Mouse (Mus musculus) embryonic facial prominence, embryonic 15.5 days (tissue): ENCODE measurements around the gene Ptprq. TPM values are rescaled to one million over a fixed set of nuclear protein-coding genes. Genes with fewer than 3 reads are reported as not detected.

Experiments used
- ATAC-seq: fragments of 200-750 bp; cut with Nextera tagmentation; 2 replicates; pipeline ENCODE4 v1.8.0; 2017; ENCODE audit warnings: low read depth, moderate TSS enrichment; ENCODE audit not compliant: insufficient number of reproducible peaks, low FRiP score, low TSS enrichment
- H3K27ac ChIP-seq: fragments of 300-500 bp; sonication (generic); replicated peaks from 2 replicates; pipeline ENCODE4 v1.5.1; 2015; ENCODE audit warnings: mild to moderate bottlenecking, inconsistent platforms
- H3K27me3 ChIP-seq: fragments of 300-500 bp; sonication (generic); 2 replicates; pipeline ENCODE4 v1.6.1; 2015; ENCODE audit warnings: inconsistent platforms
- H3K36me3 ChIP-seq: fragments of 300-500 bp; sonication (generic); 2 replicates; pipeline ENCODE4 v1.6.1; 2015; ENCODE audit warnings: mild to moderate bottlenecking, inconsistent platforms
- H3K4me1 ChIP-seq: fragments of 300-500 bp; sonication (generic); 2 replicates; pipeline ENCODE4 v1.6.1; 2015; ENCODE audit warnings: inconsistent platforms
- H3K4me2 ChIP-seq: fragments of 300-500 bp; sonication (generic); replicated peaks from 2 replicates; pipeline ENCODE4 v1.6.1; 2015; ENCODE audit warnings: mild to moderate bottlenecking, inconsistent platforms
- H3K4me3 ChIP-seq: fragments of 300-500 bp; sonication (generic); replicated peaks from 2 replicates; pipeline ENCODE4 v1.5.1; 2015; ENCODE audit warnings: mild to moderate bottlenecking, inconsistent platforms
- H3K9ac ChIP-seq: fragments of 300-500 bp; sonication (generic); 2 replicates; pipeline ENCODE4 v1.6.1; 2015; ENCODE audit warnings: inconsistent platforms
- H3K9me3 ChIP-seq: fragments of 300-500 bp; sonication (generic); replicated peaks from 2 replicates; pipeline ENCODE4 v1.6.1; 2016; ENCODE audit warnings: inconsistent platforms
- WGBS: fragments of 180-500 bp; shearing (Covaris S2); methylation state at CpG from one replicate; pipeline ENCODE4 v1.1.7; 2015; 5-methylcytosine and 5-hydroxymethylcytosine counted together
- polyA plus RNA-seq: library from polyadenylated mRNA; unstranded; fragments of >200 nt; fragmentation: Nextera tagmentation; extraction: Ambion mirVana; gene quantifications from 2 replicates; pipeline ENCODE4 v1.2.1, GENCODE M21; 2015

The Ptprq gene
- polyA plus RNA-seq, 1 experiment from 2014 or later = 0.19 TPM

- Histone ChIP-seq H3K4me2 (no peak overlapping the region), H3K27ac (no peak overlapping the region), H3K9me3 (no peaks in the 10 kb centered on the region), H3K27me3 (no peaks in the 10 kb centered on the region), H3K4me1 (no peaks in the 10 kb centered on the region), H3K4me3 (no peak overlapping the region), H3K36me3 (no peaks in the 10 kb centered on the region), H3K9ac (no peak overlapping the region)
- no peak for ATAC-seq
- 62% methylated on average over 7 of the region's 7 CpGs for WGBS
Observed at GRCm38 (mm10) chr10:107516641-107517040, 203.2 kb downstream of the Ptprq start.

GRCm38 (mm10) chr10:107514735-107515134, 205.1 kb downstream of the Ptprq start:
- Histone ChIP-seq H3K27ac (no peak overlapping the region), H3K9ac (no peak overlapping the region), H3K27me3 (no peaks in the 10 kb centered on the region), H3K4me1 (no peaks in the 10 kb centered on the region), H3K9me3 (no peaks in the 10 kb centered on the region), H3K4me2 (no peak overlapping the region), H3K4me3 (no peak overlapping the region), H3K36me3 (no peaks in the 10 kb centered on the region)
- WGBS = 37% methylated on average over 7 of the region's 7 CpGs
- ATAC-seq = no peak

DNA sequence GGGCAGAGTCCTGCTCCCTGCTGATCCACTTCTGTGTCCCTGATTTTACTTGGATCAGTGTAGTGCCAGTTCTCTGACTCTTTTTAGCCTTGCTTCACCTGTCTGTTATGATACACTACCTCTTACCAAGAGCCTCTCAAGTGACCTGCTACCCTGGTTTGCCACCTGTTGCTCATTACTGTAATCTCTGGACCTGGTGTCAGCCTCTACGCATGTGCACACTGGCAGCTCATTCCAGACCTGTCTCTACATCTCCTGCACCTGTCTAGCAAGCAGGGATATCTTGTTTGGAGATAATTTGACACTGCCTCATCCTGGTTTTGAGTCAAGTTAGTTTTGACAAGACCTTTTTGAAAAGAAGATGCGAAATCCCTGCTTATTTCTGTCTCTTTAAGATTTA, 213.5 kb downstream of the Ptprq start:
- no peak for ATAC-seq
- H3K9me3 ChIP-seq = no peaks in the 10 kb centered on the region
- no peak overlapping the region for H3K27ac ChIP-seq
- no peak overlapping the region for H3K4me2 ChIP-seq
- H3K4me1 ChIP-seq = no peaks in the 10 kb centered on the region
- no peak overlapping the region for H3K4me3 ChIP-seq
- 49% methylated on average over 2 of the region's 2 CpGs for WGBS
- H3K36me3 ChIP-seq = no peaks in the 10 kb centered on the region
- H3K9ac ChIP-seq = no peak overlapping the region
- H3K27me3 ChIP-seq = no peaks in the 10 kb centered on the region

- no peaks in the 10 kb centered on the region for H3K27me3 ChIP-seq
- no peaks in the 10 kb centered on the region for H3K36me3 ChIP-seq
- H3K4me3 ChIP-seq = no peak overlapping the region
- no peaks in the 10 kb centered on the region for H3K4me1 ChIP-seq
- no peak overlapping the region for H3K27ac ChIP-seq
- ATAC-seq = no peak
- H3K9ac ChIP-seq = no peak overlapping the region
- no peak overlapping the region for H3K4me2 ChIP-seq
- WGBS = 54% methylated on average over 4 of the region's 4 CpGs
- H3K9me3 ChIP-seq = no peaks in the 10 kb centered on the region
Observed at GRCm38 (mm10) chr10:107503430-107503829, 216.4 kb downstream of the Ptprq start.

DNA sequence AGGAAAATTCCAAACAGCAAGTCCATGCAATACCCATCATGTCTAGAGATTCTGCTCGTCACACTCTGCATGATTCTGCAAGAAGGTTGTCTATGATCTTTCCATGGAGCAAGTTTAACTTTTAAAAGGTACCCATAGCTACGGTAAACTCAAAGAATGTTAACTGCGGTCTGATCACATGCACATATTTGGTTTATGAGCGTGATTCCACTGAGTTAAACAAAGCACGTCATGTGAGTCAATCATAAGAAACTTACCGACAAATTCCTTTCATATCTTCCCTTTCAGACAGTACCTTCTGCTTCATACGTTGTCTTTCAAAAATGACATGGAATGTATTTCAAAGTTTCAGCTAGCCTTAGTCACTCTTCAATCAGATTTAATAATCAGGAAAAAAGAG, 217.7 kb downstream of the Ptprq start:
- H3K4me1 ChIP-seq = no peaks in the 10 kb centered on the region
- H3K9me3 ChIP-seq = no peaks in the 10 kb centered on the region
- H3K27me3 ChIP-seq = no peaks in the 10 kb centered on the region
- no peak overlapping the region for H3K4me2 ChIP-seq
- no peak for ATAC-seq
- no peak overlapping the region for H3K4me3 ChIP-seq
- H3K9ac ChIP-seq = no peak overlapping the region
- WGBS = 70% methylated on average over 7 of the region's 7 CpGs
- H3K27ac ChIP-seq = no peak overlapping the region
- no peaks in the 10 kb centered on the region for H3K36me3 ChIP-seq

- no peaks in the 10 kb centered on the region for H3K4me1 ChIP-seq
- H3K36me3 ChIP-seq = no peaks in the 10 kb centered on the region
- no peak overlapping the region for H3K9ac ChIP-seq
- no peak overlapping the region for H3K4me3 ChIP-seq
- H3K4me2 ChIP-seq = no peak overlapping the region
- no peak overlapping the region for H3K27ac ChIP-seq
- H3K9me3 ChIP-seq = no peaks in the 10 kb centered on the region
- ATAC-seq = no peak
- H3K27me3 ChIP-seq = no peaks in the 10 kb centered on the region
- 76% methylated on average over 7 of the region's 7 CpGs for WGBS
Observed at GRCm38 (mm10) chr10:107499656-107500055, 220.2 kb downstream of the Ptprq start.

DNA sequence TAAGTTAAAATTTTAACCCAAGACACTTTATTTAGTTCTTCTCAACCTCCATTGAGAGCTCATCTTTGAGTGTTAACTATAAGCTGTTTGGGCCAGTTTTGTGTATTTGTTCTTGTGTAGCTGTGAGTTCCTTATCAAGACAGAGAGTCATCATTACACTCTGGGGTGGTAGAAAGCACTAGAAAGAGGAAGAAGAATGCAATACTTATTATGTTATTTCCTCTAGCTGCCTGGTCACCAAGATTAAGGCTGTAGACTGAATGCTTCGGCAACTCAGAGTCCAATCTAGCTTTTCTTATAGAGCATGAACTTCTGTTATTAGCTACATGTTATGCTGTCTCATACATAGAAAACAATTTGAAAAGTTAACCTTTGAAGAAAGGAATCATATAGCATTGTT, 223.4 kb downstream of the Ptprq start:
- WGBS = 89% methylated on average over 1 of the region's 1 CpGs
- H3K4me1 ChIP-seq = no peaks in the 10 kb centered on the region

GRCm38 (mm10) chr10:107494568-107494967, 225.3 kb downstream of the Ptprq start, which contains the start of gene Myf6:
TSS of gene Myf6 (minus strand) at chr10:107494737.
- 79% methylated on average over 6 of the region's 6 CpGs for WGBS
- H3K4me1 ChIP-seq = no peaks in the 10 kb centered on the region
- H3K9me3 ChIP-seq = no peaks in the 10 kb centered on the region
- H3K36me3 ChIP-seq = no peaks in the 10 kb centered on the region
- 0 out of 2 replicates have a peak, but pooled peaks cover 7% of the 10 kb centered on the region for H3K27me3 ChIP-seq
- no peak for ATAC-seq
- H3K27ac ChIP-seq = no peak within 1 kb of the TSS
- no peak within 1 kb of the TSS for H3K9ac ChIP-seq
- peak within 1 kb of the TSS; percentile 36 for H3K4me2 ChIP-seq
- peak within 1 kb of the TSS; percentile 23 for H3K4me3 ChIP-seq

More for the DNA sequence above, 223.4 kb downstream of the Ptprq start:
- Histone ChIP-seq H3K9ac (no peak overlapping the region), H3K4me3 (no peak overlapping the region), H3K27me3 (0 out of 2 replicates have a peak, but pooled peaks cover 7% of the 10 kb centered on the region), H3K9me3 (no peaks in the 10 kb centered on the region), H3K27ac (no peak overlapping the region), H3K4me2 (no peak overlapping the region), H3K36me3 (no peaks in the 10 kb centered on the region)
- ATAC-seq = no peak

GRCm38 (mm10) chr10:107493580-107494474, 226.0 kb downstream of the Ptprq start:
- Histone ChIP-seq H3K27ac (no peak overlapping the region), H3K27me3 (0 out of 2 replicates have a peak, but pooled peaks cover 7% of the 10 kb centered on the region), H3K4me3 (peak overlapping the region; percentile 23), H3K9ac (no peak overlapping the region), H3K36me3 (no peaks in the 10 kb centered on the region), H3K4me2 (peak overlapping the region; percentile 36), H3K9me3 (no peaks in the 10 kb centered on the region), H3K4me1 (no peaks in the 10 kb centered on the region)
- ATAC-seq = no peak
- WGBS = 38% methylated on average over 20 of the region's 20 CpGs

- Histone ChIP-seq H3K36me3 (no peaks in the 10 kb centered on the region), H3K9ac (no peak overlapping the region), H3K27me3 (0 out of 2 replicates have a peak, but pooled peaks cover 10% of the 10 kb centered on the region), H3K9me3 (no peaks in the 10 kb centered on the region), H3K4me2 (peak overlapping the region; percentile 36), H3K4me3 (peak overlapping the region; percentile 23), H3K4me1 (no peaks in the 10 kb centered on the region), H3K27ac (no peak overlapping the region)
- WGBS = 38% methylated on average over 18 of the region's 18 CpGs
- no peak for ATAC-seq
Observed at GRCm38 (mm10) chr10:107492867-107493579, 226.8 kb downstream of the Ptprq start.

- H3K27ac ChIP-seq = no peak overlapping the region
- H3K36me3 ChIP-seq = no peaks in the 10 kb centered on the region
- H3K27me3 ChIP-seq = peaks cover 13% of the 10 kb centered on the region
- no peak for ATAC-seq
- no peak overlapping the region for H3K4me2 ChIP-seq
- H3K9ac ChIP-seq = no peak overlapping the region
- 27% methylated on average over 12 of the region's 12 CpGs for WGBS
- H3K4me3 ChIP-seq = no peak overlapping the region
- H3K9me3 ChIP-seq = no peaks in the 10 kb centered on the region
- 0 out of 2 replicates have a peak, but pooled peaks cover 5% of the 10 kb centered on the region for H3K4me1 ChIP-seq
Observed at GRCm38 (mm10) chr10:107488654-107489315, 231.1 kb downstream of the Ptprq start.
